Mouse (Mus musculus) embryo, embryonic 10 days (tissue): ENCODE measurements around the gene Fam45a.
A peak's percentile ranks its signal among the peaks of the same experiment; 100 is the strongest.
"Not testable (repeated sequence)": the region's sequence is repeated elsewhere in the genome, so short reads cannot be mapped to it uniquely, and the experiment has no call there.

ENCODE experiments used
- DNase-seq: peaks from one replicate; pipeline ENCODE4 v3.0.0-alpha.2; 2015; ENCODE audit warnings: low spot score

Fam45a gene

GRCm38 (mm10) chr19:60845731-60846130 lies 34.3 kb downstream of the Fam45a start:
- DNase-seq, result no peak

- peak; percentile 94 for DNase-seq
Measured at GRCm38 (mm10) chr19:60860868-60861700, 49.7 kb downstream of the Fam45a start, which contains the start of gene Sfxn4. Gene Sfxn4 (minus strand): TSS chr19:60861479.

- DNase-seq, result not testable (repeated sequence)
Measured at GRCm38 (mm10) chr19:60866169-60866568, 54.8 kb downstream of the Fam45a start.

GRCm38 (mm10) chr19:60870489-60870888 lies 59.1 kb downstream of the Fam45a start:
- no peak for DNase-seq

- DNase-seq, result no peak
Measured at GRCm38 (mm10) chr19:60871366-60871765, 60.0 kb downstream of the Fam45a start.

- no peak for DNase-seq
Measured at GRCm38 (mm10) chr19:60872272-60872671, 60.9 kb downstream of the Fam45a start.

- DNase-seq, result peak; percentile 14
Measured at GRCm38 (mm10) chr19:60873501-60873900, 62.1 kb downstream of the Fam45a start.

GRCm38 (mm10) chr19:60874064-60874694 lies 62.8 kb downstream of the Fam45a start, which contains the start of gene Prdx3:
Gene Prdx3 (minus strand): TSS chr19:60874556.
- DNase-seq, result peak; percentile 96

- DNase-seq, result peak; percentile 57
Measured at GRCm38 (mm10) chr19:60883129-60883528, 71.7 kb downstream of the Fam45a start.
